Mouse (Mus musculus) natural killer cell, adult 2 months (primary cell): ENCODE measurements at regions not wholly inside any gene's neighbourhood (a gene's known extent, or its start where the extent isn't known, plus 50 kb on each side); places are given as distances from the start of the nearest gene placed in this dataset.

Experiments used
- DNase-seq, 2 experiments: peaks; one replicate each; pipeline ENCODE4 v3.0.0; 2022; ENCODE audit warnings: low spot score in 2 of 2

DNA sequence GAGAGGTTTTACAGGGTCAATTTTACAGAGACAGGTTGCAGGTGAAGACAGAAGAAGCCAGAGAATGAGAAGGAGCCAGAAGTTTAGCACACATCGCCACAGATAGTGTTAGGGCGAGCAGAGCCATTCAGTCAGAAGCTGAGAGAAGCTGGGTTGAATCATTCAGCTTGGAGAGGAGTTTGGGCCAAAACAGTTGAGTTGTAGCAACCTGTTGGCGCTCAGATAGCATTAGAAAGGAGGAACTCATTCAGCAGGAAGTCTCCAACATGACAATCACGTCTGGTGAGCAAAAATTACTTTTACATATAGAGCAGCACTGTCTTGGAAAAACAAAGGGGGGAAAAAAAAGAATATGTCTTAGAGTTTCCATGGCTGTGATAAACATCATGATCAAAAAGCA lies 53.2 kb downstream of the Fam43a start:
- DNase-seq: no peak

DNA sequence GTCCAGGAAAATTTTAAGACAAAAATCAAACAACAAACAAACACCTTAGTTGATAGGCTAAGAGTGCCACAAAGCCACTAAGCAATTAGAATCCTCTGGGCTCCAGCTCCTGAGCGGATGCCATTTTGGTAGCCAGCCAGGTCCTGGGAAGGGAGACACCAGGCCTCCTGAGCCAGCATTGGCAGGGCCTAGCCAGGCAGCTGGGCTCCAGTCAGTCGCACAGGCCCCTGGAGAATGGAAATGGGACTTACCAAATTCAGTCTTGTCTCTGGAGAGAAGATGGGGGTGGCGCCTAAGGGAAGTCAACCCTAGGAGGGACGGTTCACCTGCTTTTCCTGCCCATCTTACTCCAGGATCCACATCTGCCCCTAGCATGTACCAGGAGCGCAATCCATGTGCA lies 54.3 kb downstream of the Fam43a start:
- no peak for DNase-seq

DNA sequence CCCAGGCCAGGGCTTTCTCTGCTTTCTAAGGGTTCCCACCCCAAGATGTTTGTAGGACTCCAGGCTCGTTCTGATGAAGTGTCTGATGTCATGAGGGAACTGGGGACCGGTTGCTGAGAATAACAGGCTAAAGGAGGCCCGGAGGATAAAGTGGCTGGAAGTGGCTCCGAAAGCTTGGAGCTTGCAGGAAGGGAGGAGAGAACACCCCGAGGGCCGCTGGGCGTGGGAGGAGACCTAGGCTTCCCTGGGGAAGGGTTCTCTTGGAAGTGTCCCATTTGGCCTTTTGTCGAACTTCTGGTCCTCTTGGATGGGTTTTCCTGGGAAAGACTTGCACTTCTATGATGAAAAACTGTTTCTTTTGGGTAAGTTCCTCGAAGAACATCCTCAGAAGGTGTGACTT lies 54.7 kb downstream of the Fam43a start:
- DNase-seq: no peak

DNA sequence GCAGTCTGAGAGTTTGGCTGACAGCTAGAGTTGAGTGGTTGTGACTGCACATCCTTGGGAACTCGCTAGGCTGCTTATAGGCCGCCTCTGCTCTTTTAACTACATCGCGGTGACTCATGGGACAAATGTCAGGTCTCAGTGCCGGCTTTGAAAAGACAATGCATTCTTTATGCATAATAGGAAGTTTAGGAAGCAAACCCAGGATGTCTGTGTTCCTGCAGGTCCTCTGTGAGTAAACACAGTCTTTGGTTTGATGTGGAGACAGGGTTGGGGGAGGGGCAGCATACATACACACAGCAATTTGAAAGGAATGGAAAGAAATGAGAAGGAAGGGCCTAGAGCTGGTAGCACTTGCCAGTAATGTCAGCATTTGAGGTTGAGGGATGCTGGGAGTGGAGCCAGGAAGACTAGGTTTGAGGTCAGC lies 56.3 kb downstream of the Fam43a start:
- DNase-seq: no peak

DNA sequence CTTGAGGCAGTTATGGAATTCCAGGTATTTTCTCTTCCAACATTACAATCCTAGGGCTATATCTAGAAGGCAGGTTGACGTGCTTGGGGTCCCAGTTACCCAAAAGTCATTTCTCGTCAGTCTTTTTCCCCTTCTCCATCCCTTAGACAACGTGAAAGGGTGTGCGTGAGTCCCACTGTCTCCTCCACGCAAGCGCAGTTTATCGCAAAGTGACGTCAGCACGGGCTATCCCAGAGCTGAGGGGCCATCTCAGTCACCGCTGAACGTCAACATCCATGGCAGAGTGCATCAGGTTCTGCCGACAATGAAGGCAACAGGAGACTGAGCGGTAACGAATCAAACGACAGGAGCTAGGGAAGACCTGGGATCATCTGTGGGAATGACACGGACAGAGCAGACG lies 57.4 kb downstream of the Fam43a start:
- DNase-seq: no peak

DNA sequence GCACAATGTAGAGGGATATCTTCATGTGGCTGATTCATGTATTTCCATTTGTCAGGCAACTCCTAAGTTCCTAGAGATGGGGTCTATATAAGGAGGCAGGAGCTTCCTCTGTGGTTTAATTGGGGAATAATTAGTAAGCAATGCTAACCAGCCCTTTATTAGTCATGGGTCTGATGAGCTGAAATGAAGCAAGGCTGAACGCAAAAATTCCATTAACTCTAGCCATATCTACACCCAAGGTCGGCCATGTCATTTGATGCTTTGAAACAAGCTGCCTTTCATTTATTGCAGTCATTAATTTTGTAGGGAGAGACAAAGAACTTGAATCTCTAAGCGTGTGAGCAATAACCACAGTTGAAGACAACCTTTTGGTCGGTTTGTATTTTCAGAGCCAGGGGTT lies 59.4 kb downstream of the Fam43a start:
- DNase-seq: no peak

DNA sequence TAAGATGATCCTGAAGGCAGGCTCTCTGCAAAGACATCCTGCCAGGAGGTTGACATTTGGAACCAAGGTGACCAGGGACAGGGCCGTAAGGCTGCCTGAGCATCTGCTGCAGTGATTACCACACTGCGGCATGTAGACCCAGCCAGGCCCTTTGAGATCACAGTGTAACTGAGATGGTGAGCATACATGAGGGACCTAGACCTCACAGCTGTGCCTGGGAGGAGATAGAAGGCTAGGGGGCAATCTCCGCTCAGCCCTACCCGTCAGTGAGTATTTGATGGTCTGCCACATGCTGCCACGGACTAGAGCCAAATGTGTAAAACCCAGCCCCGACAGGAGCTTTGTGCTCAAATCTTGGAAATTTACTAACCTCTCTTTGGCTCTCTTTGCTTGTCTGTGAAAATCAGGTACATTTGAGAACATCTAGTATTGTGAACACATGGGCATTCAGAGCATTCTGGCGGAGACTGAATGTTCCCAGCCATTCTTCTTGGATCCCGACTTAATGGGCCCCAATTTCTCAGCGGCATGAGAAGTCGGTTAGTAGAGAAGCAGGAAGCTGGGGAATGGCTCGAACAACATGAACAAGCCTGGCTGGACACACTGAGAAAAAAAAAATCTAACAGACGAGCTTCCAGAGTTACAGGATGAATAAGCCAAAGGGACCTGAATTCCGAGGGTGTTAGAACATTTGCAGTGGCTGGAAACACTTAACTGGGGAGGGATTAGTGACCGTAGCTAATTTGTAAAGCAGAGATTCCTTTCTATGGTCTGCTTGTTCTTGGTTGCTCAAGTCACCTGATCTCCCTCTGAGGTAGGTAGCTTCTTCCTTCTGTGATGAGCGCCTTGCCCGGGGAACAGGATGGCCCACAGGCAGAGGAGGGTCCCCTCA lies 61.8 kb downstream of the Fam43a start:
- no peak for DNase-seq

DNA sequence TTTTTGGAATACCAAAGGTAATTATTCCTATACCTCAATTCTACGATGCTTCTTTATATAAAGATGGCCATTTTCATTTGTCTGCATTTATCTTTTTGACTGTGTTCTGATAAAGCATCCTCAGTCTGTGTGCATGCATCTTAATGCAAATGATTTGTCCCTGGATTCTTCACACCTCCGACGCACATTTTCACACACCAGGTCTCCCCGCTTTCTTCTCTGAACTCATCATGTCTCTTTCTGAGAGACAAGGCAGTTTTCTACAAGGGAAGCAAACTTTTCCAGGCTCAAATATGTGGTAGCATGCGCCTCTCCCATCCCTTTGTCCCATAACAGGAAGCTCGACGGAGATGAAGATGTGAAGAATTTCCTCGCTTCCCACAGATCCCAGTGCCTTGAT lies 63.5 kb downstream of the Fam43a start:
- no peak for DNase-seq

DNA sequence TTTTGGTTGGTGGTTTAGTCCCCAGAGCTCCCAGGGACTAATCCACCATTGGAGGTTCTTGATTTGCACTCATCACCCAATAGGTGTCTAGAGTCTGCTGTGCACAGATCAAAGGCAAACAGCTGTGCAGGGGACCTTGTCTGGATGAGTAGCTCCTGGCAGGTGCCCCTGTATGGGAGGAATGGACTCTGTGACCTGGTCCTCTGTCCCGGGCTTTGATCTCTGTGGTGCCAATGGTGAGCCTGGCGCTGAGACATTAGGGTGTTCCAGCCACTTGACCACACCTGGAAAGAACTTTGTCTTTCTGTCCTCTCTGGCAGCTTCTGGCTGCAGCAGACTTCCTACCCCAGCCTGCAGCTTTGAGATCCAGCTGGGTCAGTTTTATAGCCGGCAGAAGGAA lies 64.4 kb downstream of the Fam43a start:
- DNase-seq: no peak

DNA sequence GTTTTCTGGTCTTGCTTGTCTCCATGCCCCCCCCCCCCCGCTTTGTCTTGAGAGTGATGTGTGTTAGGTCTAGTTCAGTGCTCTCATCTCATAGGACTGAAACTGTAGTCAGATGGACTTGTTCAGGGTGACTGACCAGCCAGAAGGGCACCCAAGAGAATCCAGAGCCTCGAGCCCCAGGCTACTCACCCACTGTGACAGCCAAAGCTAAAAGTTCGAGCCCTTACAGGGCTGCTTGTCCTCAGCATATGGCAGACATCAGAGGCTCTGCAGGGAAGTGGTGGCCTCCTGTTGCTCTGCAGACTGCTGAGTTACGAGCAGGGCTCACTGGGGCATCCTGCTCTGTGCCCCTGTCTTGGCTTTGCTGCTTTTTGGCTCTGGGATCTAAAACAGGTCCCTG lies 64.9 kb downstream of the Fam43a start:
- DNase-seq: no peak

DNA sequence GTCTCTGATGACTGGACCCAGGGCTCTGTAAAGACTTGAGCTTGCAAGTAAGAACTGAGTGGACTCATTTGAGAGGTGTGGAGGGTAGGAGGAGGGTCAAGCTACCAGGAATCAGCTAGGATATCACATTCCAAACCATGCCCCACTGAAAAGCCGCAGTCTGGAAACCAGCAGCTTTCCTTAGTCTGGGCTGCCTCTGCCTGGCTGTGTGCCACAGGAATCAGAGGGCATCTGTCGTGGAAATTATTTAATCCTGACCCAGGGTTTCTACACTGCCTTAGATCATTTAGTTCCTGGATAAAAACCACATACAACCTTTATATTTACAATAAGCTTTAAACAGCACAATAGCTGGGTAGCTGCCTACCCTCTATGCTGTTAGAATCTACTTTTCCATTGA lies 66.4 kb downstream of the Fam43a start:
- no peak for DNase-seq

DNA sequence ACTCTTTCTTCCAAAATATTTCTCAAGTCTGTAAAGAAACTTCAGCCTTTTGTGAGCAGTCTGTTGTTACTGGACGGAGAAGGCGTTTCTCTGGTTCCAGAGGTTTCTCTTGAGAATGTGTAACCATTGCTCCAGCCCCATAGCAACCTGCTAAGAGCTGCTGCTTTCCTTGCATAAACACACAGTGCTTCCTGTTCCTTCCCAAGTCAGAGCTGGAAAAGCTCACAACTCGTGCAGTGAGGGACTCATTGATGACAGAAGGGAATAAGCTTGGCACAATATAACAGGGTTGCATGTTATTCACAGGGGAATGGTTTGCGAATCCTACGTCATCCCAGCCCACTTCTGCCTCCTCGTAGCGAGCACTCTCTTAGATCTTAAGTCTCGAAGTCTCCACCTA lies 70.4 kb downstream of the Fam43a start:
- no peak for DNase-seq

DNA sequence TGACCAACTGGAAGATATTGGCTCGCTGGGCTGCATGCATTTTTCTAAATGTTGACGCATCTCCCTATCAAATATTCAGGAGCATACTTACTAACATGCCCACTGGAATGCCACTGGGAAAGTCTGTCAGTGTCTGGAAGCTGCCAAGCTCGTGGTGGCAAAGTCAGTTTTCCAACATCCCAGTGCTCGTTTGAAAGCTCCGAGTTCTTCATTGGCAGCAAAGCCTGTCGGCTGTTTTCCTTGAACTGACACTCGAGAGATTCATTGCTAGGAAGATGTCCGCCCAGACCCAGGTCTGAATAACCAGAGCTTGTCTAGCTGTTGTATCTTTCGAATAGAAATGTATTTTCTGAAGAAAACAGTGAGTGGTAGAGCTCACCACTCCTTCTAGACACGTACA lies 72.1 kb downstream of the Fam43a start:
- no peak for DNase-seq

DNA sequence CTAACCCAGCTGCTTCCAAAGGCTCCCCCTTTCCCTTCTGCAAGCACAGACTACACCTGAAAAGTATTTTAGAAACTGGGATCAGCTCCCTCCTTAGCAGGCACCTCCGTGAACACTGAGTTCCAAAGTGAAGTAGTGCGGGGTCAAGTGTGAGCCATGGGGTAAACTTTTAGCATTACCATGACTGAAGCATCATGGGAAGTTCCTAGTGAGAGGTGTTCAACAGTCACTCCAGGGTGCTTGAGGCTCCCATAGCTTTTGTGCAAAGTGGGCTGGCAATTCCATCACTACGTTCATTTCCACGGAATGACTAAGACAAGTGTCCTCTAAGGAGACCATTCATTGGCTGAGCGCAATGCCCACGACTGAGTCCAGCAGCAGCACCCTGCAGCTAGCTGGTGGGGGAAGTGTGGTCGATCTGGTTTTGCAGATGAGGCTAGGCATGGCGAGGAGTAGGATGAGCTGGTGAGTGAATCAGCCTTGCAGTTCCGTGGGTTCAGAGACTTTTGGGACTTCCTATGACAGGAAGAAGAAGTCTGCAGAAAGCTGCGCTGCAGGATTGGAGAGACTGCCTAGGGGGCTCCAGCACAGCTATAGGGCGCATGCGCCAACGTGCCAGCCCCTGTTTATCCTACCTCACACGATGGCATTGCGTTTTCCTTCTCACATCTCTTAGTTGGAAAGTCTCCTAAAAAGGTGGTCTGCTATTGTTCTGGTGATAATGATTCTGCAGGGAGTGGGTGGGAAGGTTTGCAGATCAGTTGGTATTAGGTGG lies 73.4 kb downstream of the Fam43a start:
- DNase-seq: no peak

DNA sequence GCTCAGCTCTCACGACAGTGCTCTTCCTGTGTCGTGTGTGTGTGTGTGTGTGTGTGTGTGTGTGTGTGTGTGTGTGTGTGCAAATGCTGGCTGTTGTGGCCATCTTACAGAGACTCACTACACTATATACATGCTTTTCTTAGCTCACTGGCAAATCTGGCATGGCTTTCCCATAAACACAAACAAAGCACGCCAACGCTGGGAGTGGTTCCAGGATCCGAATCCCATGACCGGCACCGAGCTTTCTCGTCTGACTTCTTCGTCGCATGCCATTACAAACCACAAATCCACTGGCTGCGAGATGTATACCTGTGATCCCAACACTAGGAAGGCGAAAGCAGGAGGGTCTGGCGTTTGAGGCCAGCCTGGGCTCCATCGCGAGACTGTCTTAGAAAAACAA lies 74.1 kb downstream of the Fam43a start:
- no peak for DNase-seq

DNA sequence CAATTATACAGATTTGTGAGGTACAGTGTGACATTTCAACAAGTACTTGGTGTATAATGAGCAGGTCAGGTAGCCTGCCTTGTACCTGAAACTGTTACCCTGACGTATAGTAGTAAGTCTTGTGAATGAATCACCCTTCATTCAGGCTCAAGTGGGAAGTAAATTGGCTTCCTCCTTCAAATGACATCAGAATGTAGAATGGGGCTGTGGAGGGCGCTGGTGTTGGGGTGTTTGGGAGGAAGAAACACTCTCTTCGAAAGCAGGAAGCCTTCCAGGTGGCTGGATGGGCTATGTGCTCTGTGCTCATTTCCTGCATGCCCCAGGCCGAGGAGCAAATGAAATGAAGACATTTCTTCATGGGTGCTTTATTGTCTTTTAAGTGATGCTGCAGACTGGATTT lies 76.3 kb downstream of the Fam43a start:
- DNase-seq: peak in 1 of 2 experiments; percentile 46

DNA sequence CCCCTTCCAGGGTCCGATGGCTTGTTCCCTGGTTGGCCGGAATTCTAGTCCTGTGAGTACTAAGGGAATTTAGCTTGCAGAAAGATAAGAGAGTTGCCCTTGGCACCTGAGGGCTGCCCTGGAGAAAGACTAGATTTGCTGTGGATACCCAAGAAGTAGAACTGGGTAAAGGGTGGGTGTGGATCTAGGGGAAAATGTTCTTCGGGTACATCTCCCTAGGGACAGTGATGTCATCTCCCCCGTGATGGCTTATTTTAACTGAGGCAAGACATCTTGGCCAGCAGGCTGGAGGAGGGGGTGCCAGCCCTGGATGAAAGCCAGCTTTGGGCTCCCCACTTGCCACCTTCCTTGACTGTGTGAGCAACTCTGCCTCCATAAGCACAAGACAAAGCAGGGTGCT lies 77.5 kb downstream of the Fam43a start:
- DNase-seq: peak in 1 of 2 experiments; percentile 60

DNA sequence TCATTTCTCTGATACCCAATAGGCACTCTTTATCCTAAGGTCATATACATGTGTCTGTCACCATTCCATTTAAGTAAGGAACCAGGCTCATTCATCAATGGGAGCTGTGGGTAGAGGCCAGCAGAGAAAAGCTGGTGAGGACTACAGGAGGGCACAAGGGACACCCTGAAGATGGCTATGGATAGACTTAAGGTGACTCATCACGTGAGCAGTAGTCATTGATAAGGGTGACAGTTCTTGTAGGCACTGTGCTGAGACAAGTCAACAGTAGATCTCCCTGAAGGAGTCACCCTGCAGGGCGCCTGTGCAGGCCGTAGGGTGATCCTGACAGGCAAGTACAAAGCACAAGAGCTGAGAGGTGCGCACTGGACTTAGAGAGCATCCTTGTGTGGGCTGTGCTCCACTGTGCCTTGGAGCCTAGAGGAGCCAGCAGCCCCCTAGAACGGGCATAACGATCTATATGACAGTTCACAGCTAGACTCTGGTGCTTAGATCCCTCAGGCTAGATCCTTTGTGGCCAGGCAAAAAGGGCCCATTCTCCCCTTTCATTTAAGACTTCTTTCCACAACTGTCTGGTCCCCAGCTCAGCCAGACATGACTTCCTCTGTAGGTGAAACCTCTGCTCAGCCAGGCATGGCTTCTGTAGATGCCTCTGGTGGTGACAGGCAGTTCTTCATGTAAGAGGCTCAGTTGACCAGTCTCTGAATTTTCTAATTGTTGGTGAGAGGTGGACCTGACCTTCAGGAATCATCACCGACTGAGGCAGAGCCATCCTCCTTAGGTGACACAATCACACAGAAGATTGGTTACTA lies 78.6 kb downstream of the Fam43a start:
- DNase-seq: peak in 1 of 2 experiments; percentile 60

DNA sequence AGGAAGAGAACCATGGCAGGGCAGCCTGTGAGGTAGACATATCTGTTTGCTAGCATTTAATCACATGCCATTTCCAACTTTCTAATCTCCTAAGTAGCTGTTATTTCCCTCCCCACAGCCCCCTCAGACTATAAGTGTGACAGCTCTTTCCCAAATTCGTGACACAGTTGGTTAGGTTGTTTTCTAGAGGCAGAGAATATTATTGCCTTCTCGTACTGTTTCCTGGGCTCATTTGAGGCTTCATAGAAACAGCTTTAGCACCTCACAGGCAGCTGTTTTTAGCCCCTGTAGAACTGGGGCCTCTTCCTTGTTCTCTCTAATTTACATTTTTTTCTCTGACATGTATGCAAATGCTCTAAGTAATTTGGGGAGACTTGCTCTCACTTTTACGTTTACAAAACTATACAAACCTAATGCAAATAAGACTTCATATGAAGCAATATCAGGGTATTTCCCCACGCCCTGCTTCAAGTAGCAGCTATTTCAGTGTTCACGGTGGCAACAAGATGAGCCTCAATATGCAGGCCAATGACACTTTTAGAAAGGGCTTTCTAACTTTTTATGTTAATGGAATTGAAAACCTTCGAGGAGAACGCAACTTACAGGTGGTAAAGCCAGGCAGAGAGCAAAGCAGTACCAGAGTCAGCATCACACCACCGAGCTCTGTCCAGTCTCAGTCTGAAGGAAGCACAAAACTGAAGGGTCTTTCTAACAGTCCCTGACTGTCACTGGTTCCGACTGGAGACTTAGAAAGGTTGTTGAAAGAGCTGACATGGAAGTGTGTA lies 79.4 kb downstream of the Fam43a start:
- DNase-seq: peak in 1 of 2 experiments; percentile 62

DNA sequence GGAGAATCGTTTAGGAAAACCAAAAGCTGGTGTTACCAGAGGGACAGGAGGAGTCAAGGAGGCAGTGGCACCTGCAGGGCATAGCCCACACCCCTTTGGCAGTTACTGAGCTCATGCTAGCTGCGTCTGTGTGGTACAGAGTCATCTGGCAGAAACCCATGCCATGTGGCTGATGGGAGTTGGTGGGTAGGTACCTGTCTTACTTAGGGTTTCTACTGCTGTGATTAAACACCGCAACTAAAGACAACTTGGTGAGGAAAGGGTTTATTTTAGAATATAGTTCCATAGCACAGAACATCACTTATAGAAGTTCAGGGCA lies 79.9 kb downstream of the Fam43a start:
- DNase-seq: no peak

DNA sequence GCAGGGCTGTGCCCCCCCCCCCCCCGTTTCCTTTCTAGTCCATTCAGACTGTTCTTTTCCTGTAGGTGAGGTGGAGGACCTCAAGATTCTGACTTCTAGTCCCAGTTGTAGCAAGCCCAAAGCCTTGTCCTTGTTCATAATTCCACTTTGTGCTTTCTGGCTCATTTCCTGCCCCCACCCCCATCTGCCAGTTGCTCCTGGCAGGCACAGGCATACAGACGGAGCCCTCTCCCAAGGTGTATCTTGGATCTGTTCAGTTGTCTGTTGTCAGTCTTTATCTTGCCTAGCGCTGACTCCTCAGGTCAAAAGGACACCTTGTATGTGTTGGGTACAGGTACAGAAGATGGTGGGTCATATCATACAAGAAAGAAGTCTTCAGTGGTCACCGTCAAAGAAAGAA lies 81.9 kb downstream of the Fam43a start:
- no peak for DNase-seq

DNA sequence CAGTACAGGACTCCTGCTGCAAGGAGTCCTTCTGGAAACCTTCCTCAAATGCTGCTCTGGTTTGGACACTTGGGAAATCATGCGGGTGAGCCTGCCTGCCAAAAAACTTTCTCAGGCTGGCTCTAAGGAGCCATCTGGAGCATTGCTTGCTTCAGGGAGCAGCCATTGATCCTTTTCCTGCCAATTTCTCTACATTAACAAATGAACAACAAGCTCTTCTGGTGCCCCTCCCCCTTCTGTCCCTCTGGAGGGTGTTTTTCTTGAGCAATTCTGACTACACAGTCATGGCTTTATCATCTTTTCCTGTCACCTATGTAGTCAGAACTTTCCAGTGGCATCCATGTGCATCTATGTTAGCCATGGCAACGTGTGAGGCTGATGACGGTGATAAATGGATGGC lies 84.5 kb downstream of the Fam43a start:
- DNase-seq: no peak
